Mouse (Mus musculus) small intestine, adult 2 months (tissue): ENCODE results near the gene Pla2g6.

Source experiments
- CTCF ChIP-seq: fragments of 200-500 bp; IDR thresholded peaks from 2 replicates; pipeline ENCODE4 v1.5.1; 2012; ENCODE audit warnings: low read depth, mild to moderate bottlenecking, control low read depth, inconsistent platforms, low read length, moderate library complexity, mixed read lengths; ENCODE audit not compliant: insufficient replicate concordance, insufficient read length; ENCODE audit errors: extremely low read depth
- POLR2A ChIP-seq: fragments of 200-500 bp; IDR thresholded peaks from 2 replicates; pipeline ENCODE4 v1.6.1; 2012; ENCODE audit warnings: low read depth, mild to moderate bottlenecking, control low read depth, inconsistent platforms, low read length, moderate library complexity

DNA sequence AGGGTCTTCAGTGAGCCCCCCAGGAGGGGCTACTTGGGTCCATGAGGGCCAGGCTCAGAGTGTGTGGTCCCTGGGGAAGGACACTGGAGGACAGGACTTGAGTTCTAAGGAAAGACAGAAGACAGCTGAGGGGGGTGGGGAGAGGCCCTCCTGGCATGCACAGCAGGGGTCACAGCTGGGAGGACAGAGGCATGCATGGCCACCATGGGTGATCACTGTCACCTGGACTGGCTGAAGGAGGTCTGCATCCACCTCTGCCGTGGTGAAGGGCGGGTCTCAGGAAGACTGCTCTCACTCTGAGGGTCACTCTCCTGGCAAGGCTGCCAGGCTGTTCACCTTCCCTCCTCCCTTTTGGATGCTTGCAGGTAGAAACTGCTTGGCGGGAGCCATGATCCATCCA, 3.8 kb downstream of the Pla2g6 start:
- TF ChIP-seq POLR2A (no peak), CTCF (no peak)
